Mouse (Mus musculus): ENCODE data around the gene Btbd35f14.
"Not testable (repeated sequence)": the region's sequence is repeated elsewhere in the genome, so short reads cannot be mapped to it uniquely, and the experiment has no call there.

Btbd35f14 gene

GRCm38 (mm10) chrX:33702249-33702648, at the start of gene Btbd35f14:
TSS of gene Btbd35f14 (minus strand) at chrX:33702349.
- in situ Hi-C loops (cut with MboI, MseI): not testable (repeated sequence)

GRCm38 (mm10) chrX:33656872-33657271, 45.3 kb downstream of the Btbd35f14 start, which contains the start of gene Btbd35f13:
TSS of gene Btbd35f13 (plus strand) at chrX:33657172.
- in situ Hi-C loops (cut with MboI, MseI): not testable (repeated sequence)

All from T-helper 2 cell (primary cell).